Mouse (Mus musculus) A20 (cell line): ENCODE results near the gene Ppy.

Source experiments
- DNase-seq: peaks from one replicate; pipeline ENCODE4 v3.0.0-alpha.2; 2011; ENCODE audit warnings: low read depth, low spot score

Ppy gene

DNA sequence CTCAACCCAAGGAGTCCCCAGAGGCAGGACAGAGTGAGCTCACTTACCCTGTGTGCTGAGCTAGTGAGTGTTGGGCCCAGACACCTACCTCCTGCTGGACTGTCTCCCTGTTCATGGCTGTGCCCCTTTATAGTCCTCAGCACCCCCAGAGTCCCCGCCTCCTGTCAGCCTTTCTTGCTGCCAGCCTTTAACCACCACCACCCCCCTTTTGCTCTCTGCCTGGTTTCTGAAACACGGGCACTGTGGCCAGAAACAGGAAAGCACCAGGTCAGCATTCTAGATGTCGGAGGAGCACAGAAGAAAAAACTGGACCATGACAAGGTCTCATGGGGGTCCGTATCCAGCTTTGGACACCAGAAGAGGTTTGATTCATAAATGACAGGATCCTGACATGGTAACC, at the start of gene Ppy:
Gene Ppy (minus strand): TSS at position 101 of the 400 bp plus-strand sequence.
- DNase-seq: no peak

DNA sequence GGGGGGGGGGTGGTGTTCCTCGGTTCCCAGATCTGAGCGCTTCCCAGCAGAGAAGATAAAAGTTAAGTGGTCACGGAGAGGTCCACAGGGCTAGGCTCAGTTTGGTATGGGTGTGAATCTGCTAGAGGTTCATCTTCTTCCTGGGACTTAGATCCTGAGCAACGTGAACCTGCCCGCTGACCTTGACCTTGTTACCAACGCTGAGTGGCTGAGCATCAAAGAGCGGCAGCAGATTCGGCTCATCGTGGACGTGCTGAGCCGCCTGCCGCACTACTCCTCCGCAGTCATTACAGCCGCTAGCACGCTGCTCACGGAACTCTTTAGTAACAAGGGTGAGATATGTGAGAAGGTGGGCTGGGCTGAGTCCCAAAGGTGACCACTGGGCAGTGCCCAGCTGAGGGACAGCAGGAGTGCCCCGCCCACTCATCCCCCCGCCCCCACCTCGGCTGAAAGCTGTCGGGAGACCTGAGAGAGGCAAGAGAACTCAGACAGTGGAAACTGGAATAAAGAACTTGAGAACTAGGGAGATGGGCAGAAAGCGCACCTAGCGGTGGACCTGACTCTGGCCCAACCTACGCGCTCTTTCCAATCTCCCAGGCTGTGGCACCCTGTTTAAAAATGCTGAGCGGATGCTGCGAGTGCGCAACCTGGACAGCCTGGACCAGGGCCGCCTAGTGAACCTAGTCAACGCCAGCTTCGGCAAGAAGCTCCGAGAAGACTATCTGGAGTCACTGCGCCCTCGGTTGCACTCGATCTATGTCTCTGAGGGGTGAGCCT, 46.3 kb upstream of the Ppy start:
- DNase-seq: no peak

DNA sequence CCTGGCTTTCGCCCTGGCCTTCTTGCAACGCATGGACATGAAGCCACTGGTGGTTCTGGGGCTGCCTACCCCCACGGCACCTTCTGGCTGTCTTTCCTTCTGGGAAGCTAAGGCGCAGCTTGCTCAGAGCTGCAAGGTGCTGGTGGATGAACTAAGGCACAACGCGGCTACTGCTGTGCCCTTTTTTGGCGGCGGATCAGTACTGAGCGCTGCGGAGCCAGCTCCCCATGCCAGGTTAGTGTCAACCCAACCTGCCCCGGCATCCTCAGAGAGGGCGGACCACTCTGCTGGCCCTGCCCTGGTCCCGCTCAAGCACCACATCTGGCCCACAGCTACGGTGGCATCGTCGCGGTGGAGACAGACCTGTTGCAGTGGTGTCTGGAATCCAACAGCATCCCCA, 45.4 kb upstream of the Ppy start:
- DNase-seq: no peak

DNA sequence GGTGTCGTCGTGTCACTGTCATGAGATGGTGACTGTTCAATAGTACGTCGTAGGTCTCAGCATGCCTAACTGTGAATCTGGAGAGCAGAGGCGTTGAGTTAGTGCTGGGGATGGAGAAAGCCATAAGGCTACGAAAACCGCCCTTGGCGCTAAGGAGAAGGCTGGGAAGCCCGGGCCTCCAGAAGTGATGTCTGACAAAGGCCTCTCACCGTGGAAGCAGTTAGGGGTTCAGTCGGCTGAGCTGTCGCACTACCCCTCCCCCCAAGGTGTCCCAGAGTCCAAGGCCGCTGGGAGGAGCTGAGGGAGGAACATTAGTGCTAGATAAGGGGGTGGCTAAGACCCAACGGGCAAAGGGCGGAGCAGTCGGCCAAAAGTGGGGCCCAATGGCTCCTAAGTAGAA, 44.9 kb upstream of the Ppy start:
- no peak for DNase-seq

DNA sequence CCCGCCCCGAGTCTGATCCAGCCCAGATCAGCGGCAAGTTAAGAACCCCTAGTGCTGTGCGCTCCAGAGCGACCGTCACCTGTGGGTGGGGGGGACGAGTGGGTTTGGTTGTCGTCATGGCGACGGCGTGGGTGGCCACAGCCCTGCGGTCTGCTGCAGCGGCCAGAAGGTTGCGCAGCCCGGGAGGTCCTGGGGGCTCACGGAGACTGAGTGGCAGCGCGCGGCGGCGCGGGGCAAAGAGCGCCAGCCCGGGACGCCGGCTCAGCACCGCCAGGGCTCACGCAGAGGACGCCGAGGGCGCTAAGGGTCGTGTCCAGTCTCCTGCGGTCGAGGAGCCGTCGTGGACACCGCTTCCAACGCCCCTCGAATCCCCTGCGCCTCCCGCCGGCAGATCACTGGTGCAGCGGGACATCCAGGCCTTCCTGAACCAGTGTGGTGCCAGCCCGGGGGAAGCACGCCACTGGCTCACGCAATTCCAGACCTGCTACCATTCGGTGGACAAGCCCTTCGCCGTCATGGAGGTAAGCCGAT, 44.4 kb upstream of the Ppy start, which contains the start of gene Nags:
Gene Nags (plus strand): TSS at position 43 of the 531 bp plus-strand sequence.
- no peak for DNase-seq

DNA sequence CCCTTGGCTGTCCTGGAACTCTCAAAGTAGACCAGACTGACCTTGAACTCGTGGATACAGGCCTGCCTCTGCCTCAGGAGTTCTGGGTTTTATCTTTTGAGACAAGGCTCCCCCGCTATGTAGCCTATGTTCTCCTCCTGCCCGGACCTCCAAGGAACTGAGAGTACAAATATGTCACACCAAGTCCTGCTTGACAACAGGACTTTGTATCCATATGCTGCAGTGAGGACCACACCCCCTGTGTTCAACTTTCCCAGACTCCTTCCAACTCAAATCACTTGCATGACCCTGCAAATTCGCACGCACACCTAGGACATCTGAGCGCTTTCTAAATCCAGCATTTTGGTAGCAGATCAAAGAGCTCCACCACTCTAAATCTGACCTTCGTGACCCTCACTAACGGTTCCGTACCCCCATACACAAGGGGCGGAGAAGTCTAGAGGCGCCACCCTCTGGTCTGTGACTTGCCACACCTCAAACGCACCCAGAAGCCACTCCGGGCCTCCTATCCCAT, 43.9 kb upstream of the Ppy start:
- no peak for DNase-seq

DNA sequence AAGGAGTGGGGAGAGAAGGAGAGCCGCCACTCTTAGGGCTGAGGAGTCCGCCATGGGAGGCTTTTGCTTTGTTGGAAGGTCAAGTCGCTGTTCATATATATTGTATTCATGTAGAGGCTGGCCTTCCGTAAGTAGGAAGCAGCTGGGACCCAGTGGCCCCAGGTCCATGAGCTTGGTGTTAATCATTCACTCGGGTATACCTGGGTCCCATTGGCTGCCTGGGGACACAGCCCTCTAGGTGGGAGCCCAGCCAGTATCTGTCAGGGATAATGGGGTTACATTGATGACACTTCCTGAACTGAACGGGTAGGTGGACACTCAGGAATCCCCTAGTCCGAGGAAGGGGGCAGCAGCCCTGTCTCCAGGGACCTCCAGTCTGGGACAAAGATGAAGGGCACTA, 41.2 kb upstream of the Ppy start:
- no peak for DNase-seq

DNA sequence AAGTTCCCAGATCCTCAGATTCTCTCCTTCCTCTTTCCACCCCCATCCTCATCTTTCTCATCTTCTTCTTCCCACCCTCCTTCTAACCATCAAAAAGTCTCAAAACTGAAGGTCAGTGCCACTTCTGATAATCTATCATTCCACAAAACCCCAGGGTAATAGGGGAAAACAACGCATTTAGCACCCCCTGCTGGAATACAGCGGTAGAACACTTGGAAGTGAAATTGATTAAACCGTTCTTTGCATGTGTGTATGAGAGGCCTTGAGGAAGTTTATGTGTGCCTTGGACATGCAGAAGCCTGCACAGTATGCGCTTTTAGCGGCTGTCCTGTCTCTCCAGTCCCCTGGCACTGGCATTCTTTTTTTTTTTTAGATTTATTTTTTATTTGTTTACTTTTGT, 39.4 kb upstream of the Ppy start:
- DNase-seq: peak; percentile 70

DNA sequence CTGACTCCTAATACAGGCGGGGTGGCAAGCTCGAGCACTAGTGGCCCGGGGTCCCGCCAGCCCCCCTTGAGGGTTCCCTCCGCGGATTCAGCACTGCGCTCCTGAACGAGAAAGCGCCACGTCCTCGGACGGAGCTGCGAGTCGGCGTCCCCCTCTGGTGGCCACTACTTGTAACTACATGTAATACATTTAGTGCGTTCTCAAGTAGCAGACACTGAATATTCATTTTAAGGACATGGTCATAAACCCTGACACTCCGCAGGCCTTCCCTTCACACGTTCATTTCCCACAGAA, 37.3 kb upstream of the Ppy start:
- peak; percentile 76 for DNase-seq

DNA sequence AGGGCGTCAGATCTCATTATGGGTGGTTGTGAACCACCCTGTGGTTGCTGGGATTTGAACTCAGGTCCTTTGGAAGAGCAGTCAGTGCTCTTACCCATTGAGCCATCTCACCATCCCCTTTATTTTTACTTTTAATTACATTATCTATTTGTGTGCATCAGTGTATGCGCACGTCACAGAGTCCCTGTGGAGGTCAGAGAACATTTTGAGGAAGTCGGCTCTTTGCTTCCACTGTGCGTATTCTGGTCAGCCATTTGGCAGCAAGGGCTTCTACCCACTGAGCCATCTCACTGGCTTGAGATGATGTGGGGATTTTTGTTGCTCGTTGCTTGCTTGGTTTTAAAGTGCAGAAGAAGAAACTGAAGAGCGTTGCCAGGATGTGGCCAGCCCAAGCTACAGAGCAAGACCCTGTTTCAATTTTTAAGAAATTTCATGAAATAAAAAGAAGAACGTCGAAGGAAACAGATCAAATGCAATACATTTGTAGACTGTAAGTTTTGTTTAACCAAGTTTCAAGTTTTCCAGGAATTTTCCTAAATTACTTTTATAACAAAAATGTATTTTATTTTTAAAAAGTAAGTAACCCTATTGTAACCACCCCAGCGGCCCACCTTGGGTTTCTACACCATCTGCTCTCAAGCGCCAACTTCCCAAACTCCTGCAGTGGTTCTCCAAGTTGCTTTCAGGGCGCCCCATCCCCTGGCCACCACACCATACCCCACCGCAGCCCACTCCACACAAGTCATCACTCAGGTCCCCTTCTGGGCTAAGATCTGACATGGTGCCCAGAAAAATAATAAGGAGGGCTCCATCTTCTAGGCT, 36.7 kb upstream of the Ppy start:
- DNase-seq: peak; percentile 66

DNA sequence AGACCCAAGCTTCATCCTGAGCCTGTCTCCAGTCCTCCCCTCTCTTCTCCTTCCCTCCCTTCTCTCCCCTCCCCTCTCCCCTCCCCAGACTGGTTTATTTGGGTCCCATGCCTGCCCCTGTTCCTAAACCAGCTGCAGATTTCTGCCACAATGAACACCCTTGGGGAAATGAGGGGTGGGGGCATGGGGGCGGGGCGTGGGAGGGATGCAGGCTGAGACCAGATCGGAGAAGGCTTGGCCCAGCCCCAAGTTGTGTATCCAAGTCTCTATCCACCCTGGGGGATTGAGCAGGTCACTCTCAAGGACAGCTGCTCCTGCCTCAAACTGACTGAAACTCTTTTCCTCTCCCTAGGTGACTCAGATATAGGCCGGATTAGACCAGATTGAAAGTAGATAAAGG, 33.4 kb upstream of the Ppy start:
- no peak for DNase-seq

DNA sequence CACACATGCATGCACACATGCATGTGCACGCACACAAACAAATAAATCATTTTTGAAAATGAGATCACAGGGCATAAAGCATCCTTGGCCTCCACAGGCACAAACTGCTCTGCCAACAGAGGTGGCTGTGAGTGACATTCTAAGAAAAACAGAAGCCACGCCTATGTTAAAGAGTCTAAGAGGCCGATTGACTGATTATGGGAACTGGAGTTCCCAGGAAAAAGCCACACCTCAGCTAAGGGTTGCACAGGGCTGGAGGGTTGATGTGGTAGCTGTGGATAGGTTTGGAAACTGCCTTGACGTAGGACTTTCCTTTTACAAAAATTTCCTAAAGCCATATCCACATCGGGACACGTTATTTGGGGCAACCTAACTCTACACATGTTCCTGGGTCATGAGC, 16.3 kb upstream of the Ppy start:
- DNase-seq: no peak

DNA sequence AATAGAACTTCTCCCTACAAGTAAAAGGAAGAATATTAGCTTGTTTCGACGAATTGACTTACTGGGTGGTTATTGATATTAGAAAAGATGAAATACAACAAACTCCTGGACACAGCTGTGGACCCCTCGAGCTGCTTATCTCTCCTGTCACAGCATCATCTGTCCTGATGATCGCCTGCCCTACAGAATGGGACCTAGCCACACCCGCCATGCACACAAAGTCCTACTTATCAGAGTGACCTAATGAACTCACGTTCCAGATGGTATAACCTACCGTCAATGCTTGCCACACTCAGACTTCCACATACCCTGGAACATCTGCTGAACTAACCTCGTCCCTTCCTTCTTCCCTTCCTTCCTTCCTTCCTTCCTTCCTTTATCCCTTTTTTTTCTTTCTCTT, 15.1 kb upstream of the Ppy start:
- DNase-seq: no peak

DNA sequence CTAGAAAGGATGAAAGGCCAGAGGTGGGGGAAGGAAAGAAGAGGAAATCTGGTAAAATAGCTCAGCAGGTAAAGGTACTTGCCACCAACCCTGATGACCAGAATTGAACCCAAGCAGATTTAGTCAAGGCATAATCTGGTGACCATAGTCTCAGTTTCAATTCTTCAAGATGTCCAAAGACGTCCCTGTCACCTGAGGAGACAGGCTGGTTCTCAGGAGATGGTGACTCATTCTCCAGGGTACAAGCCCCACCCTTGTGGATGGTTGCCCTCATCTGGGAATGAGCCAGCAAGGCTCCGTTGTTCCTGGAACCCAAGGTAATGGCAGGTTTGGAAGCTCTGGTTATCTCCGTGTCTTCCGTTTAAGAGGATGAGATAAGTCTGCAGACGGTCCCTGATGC, 10.5 kb upstream of the Ppy start:
- DNase-seq: no peak

DNA sequence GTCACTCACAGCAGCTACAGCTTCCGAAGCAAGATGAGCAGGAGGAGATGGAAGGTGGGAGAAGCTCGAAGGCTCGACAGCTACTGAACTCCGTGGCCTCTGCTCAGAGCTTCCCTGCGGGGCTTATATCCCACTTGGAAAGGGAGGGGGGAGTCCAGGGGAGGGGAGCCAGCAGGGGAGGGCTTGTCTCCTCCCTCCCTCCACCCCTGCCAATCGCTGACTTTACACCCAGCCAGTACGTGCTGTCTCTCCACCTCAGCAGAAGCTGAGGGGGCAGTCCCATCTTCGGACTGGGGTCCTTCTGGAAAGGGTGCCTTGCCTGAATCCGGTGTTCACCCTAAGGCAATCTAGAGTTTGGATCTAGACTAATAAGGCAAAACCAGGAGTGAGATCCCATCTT, 6.6 kb upstream of the Ppy start, which contains the start of gene Pyy:
Gene Pyy (minus strand): TSS at position 101 of the 400 bp plus-strand sequence.
- no peak for DNase-seq

DNA sequence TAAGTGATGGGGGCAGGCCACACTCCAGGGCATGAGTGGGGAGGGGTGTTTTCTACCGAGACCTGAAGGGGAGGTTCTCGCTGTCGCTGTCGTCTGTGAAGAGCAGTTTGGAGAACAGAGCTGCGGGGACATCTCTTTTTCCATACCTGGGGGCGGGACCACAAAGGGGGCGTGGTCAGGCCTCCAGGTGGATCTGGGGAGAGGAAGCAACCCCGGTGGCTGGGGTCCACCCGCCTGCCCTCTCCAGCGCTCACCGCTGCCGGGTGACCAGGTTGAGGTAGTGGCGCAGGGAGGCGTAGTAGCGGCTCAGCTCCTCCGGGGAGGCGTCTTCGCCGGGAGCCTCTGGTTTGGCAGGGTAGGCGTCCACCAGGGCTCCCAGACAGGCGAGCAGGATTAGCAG, 5.8 kb upstream of the Ppy start:
- DNase-seq: no peak

DNA sequence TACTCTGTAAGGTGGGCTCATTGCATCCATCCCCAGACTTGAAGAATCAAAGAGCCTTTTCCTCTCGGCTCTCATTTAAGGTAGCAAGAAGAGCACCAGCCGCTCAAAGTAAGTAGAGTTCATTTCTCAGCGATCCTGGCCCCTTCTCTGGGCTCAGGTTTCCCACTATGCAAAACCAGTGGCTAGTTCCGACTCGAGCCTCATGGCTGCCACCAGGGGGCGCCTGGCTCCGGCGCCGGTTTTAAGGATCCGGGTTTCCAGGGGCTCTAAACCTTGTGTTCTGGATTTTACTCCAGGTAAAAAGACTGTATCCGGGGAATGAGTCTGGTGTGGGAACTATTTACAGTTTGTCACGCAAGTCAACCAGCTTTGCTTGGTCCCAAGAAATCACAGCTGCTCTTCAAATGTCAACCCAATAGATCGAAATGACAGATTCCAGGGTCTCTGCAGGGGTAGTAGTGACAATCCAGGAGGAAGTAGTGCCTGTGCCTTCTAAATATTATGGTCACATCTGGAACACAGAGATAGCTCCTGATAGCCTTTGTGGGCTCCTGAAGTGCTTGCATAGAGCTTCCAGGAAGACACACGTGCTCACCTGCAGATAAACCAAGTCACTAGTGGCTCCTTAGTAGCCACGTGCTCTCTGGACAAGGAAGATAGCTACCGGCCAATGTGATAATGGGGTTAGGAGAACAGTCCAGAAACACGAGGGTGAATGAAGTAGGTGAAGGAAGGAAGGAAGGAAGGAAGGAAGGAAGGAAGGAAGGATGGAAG, 1.6 kb upstream of the Ppy start:
- peak; percentile 57 for DNase-seq

DNA sequence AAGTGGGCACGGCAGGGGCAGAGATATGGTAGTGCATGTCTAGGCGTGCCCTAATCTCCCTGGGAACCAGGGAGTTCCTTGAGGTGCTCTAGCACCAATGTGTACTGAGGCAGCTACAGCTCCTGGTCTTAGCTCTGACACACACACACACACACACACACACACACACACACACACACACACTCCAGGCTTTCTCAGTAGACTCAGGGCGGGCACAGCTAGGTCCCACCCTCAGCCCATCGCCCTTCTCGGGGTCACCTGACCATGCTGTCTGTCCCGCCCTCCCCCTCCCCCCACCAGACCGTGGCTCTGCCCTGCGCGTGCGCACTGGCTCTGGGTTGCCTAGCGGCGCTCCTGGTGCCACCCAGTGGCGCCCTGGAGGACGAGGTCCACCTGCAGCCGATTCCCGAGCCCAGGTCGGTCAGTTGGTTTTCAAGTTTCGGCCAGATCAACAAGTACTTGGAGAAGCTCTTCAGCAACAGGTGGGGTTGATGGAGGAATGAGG, 4.2 kb downstream of the Ppy start:
- peak; percentile 92 for DNase-seq

DNA sequence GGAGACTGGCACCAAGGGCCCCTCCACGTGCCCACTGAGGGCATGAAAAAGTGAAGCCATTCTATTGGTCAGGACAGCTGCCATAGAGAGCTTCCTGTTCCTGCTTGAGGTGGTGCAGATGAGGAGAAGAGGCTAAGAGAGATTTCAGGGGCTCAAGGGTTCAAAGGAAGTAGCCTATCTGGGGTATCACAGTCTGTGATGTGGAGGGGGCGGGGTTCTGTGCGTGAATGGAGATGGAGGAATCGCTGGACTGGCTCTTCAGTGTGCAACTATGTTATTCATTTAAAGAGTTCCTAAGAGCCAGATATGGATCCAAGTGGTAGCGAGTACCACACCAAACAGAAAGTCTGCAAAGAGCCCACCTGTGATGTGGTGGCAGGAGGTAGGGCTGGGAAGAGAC, 4.7 kb downstream of the Ppy start:
- DNase-seq: no peak

DNA sequence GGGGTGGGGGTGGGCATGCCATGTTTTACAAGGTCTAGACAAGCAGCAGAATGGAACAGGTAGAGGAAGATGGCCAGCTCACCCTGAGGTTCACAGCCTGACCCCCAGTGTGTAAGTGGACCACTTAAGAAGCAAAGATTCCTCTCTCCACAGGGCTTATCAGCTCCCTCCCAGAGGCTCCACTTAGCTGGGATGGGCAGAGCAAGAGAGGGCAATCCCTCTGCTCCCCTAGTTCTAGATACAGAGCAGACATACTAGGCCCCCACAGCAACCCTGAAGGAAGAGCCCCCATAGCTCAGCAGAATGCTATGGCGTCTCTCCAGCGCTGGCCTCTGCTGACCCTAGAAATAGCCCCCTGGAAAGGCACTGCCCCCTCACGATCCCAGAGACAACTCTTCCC, 5.4 kb downstream of the Ppy start:
- no peak for DNase-seq

DNA sequence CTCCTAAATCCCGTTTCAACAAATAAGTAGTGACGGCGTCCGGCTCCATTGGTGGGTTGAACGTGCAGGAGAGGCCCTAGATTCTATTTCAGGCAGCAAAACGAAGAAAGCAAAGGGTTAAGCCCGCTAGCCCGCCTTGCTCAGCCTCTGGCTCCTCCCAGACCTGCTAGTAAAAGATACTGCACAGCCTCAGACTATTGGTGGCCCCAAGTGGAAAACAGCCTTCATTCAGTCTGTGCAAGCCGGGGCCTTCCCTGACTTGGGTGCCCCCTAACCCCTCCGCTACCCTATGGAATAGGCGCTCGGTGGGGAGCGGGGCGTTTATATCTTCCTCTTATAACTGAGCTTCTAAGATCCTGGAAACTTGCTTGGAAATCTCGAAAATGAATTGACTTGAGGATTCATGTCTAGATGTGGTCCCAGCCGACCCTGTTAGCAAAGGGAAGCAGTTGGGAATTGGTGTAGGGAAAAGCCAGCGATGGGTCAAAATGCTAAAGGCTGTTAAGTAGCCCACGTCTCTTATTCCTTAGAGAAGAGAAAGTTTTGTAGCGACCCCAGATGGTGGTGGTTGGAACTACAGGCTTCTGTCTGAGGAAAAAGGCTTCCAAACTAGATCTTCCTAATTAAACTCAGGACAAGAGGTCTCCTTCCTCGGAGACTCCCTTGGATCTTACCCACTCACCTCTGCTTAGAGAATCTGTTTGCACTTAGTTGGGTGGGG, 11.9 kb downstream of the Ppy start:
- DNase-seq: peak; percentile 35
